Mouse (Mus musculus): ENCODE results near the gene Atg9a.

Atg9a gene

DNA sequence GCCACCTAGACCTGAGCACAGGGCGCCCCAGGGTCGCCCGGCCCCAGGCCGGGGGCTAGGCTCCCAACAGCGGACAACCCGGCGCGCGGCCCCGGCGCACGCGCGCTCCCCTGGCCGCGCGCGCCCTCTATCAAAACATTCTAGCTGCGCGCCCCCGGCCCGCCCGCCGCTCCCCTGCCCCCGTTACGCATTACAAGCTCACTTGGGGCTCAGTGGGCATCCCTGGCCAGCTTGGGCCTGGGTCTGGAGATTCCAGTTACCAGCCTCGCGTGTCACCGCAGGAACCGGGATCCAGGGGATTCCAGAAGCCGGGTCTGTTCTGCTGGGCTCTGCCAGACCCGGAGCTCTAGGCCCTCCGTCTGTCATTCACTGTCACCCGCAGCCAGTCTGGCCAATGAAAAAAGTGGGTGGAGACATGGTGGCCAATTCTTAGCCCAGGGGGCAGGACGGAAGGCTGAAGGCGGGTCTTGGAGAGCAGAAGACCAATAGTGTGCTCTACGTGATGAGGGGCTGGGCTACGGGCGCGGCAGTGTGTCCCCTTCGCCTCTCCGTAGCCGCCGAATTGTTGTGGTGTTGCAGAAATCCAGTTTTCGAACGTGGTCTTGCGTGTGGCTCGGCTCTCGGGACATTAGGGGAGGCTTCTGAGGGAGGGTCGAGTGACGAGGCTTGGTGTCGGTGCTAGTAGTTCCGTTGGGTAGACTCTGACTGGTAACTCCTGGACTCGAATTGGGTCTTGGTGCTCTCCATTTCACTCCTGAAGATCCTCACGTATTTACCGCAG is at the start of gene Atg9a, which contains the start of gene Ankzf1:
TSS of gene Atg9a (minus strand) at position 575 of the 781 bp plus-strand sequence.
TSS of gene Ankzf1 (plus strand) at position 530 of the 781 bp plus-strand sequence.
- DNase-seq = peak; percentile 97

DNA sequence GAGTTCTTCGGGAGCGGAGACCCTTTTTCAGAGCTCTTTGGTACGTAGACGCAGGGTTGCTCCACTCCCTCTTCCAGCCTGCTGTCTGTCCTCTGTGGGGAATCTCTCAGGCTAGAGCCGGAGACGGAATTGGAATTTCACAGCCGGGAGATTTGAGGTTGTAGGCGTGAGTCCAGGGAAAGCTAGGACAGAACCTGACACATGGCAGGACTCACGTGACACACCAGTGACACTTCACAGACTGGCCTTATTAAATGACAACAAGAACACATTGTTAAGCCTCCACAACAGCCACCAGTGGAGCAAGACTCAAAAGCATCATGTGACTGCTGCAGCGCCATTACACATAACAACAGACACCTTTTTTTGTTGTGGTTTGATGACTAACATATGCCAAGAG is 47.6 kb upstream of the Atg9a start:
- no peak for DNase-seq

DNA sequence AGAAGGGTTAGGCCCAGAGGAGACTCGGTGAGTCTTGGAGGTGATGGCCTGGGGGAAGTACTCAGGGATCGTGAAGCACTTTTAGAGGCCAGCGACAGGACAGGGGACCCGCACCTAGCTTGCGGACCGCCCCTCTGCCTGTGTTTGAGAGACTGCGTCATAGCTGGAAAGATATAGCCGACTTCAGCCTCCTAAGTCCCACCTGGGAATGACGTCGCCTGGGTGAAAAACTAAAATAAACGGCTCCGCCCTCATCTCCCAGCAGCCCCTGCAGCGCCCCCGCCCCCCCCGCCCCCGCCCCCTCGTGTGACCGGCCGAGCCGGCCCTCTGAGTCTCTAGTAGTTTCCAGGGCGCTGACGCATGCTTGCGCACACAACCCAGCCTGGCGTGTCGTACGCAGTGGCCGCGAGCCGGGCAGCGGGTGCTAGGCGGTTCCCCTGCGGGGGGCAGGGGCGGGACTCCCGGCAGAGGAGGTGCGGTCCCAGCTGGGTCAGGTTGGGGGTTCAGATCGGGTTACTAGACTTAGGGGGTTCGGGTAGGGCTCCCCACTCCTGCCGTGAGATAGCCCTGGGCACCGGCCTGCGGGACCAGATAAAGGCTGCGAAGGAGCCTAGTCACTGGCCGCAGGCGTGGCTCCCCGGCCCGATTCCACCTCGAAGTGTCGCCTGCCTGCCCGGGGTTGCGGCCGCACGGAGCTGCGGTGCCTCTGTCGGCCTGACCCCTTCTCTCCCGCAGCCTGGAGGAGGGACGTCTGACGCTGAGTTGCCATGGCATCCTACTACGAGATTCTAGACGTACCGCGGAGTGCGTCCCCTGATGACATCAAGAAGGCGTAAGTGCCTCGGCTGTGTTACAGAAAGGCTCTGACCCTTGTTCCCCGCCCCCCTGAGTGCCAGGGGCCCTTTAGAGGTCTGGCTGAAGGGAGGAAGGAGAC is 44.4 kb upstream of the Atg9a start, which contains the start of gene Dnajb2:
TSS of gene Dnajb2 (plus strand) at position 290 of the 934 bp plus-strand sequence.
- peak; percentile 94 for DNase-seq

DNA sequence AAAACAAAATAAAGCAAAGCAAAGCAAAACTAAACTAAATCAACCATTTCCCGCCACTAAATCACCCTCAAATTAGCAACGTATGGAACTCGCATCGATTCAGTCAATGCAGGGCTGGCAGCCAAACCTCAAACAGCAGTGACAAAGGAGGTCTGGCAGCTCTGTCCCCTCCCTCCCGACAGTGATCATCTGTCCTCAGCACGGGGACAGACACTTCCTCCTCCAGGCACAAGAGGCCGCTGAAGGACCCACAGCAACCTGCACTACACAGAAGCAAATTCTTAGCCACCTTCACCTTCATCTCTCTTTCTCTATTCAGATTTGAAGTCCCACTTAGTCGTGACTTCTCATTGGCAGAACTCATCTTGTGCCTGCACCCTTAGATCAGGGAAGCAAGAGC is 42.6 kb upstream of the Atg9a start:
- peak; percentile 83 for DNase-seq

DNA sequence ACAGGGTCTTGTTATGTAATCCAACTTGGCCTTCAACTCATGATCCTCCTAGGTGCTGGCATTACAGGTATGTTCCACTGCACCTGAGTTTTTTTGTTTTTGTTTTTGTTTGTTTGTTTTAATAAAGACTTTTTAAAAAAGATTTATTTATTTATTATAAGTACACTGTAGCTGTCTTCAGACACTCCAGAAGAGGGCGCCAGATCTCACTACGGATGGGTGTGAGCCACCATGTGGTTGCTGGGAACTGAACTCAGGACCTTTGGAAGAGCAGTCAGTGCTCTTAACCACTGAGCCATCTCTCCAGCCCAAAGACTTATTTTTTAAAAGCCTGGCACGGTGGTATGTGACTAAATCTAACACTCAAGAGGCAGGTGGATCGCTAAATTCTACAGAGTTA is 40.5 kb upstream of the Atg9a start:
- peak; percentile 42 for DNase-seq

DNA sequence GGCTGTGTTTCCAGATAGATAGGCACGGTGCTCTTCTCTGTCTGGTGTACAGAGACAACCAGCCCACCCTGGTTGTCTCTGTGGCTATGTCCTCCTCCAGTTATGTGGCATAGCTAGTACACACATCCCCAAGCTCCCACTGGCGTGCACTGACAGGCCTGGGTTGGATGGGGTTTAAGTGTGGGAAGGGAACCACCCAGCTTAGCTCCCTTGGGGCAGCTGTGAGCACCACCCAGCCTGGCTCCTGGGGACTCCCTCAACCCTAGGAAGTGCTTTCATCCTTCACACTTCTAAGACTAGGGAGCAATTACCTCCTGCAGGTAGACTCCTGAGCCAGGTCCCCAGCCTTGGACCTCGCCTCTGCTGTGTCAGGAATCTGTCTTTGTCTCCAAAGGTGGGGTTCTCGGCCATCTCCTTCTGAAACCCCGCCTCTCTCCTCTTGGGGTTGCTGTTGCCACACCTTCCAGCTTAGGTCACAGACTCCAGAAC is 39.7 kb upstream of the Atg9a start, which contains the start of gene A630095N17Rik:
TSS of gene A630095N17Rik (minus strand) at position 439 of the 489 bp plus-strand sequence.
- DNase-seq = no peak

DNA sequence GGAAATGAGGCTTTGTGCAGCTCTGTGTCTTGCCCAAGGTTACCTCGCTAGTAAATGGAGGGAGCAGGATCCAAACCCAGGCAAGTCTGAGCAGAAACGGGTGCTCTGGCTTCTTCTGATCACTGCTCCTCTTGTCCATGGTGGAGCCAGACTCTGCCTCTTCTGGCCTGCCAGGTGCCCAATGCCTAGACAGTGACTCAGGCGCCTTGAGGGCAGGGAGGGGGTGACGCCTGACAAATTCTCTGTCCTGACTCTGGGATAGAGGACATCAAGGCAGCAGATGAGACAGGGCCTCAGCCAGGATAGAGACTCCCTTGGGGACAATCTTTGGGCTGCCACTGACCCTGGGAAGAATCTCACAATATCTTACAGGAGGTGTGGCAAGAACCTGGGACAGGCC is 39.2 kb upstream of the Atg9a start:
- DNase-seq = peak; percentile 35

DNA sequence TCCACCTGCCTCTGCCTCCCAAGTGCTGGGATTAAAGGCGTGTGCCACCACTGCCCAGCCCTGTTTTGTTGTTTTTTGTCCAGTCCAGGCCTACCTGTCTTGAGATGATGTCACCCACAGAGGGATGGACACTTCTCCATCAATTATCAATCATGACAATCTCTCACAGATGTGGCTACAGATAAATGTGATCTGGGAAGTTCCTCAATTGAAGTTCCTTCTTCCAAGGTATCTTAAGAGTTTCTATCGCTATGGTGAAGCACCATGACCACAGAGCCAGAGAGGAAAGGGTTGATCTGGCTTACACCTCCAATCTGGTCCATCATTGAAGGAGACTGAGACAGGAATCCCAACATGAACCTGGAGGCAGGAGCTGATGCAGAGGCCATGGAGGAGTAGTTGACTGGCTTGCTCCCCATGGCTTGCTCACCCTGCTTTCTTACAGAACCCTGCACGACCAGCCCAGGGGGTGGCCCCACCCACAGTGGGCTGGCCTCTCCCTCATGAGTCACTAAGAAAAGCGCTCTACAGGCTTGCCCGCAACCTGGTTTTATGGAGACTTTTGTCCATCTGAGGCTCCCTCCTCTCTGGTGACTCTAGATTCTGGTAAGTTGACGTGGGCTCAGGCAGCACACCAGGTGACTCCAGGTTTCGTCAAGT is 38.5 kb upstream of the Atg9a start:
- peak; percentile 70 for DNase-seq

DNA sequence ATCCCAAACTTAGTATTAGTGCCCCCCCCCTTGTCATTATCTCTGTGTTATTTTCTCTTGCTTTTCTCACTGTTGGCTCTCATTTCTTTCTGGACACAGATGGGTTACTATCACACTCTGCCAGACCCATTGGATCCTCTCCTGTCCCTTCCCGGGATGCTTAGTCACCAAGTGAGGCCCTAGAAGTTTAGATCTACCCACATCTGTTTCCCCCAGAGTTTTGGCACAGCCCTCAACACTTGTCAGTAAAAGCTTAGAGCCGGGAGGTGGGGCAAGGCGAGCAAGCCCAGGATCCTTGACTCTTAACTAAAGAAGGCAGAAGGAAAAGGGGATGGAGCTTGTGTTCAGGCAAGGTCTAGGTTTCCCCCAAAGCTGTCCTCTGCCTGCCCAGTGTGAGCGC is 37.2 kb upstream of the Atg9a start:
- peak; percentile 71 for DNase-seq

DNA sequence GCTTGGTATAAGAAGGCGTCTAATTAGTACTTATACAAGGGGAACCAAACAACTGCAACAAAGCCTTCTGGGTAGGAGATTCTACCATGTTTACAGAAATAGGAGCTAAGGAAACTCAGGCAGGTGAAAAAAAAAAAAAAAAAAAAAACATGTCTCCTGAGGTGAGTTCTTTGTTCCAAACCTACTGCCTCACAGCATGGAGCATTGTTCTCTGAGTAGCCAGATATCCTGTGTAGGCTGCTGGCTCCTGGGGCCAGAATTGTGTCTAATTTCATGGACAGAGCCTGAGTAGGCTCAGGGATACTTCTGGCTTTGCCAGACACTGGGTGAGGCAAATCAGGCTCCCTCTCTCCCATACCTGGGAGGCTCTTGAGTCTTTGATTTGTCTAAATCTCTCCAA is 35.7 kb upstream of the Atg9a start:
- DNase-seq = no peak

DNA sequence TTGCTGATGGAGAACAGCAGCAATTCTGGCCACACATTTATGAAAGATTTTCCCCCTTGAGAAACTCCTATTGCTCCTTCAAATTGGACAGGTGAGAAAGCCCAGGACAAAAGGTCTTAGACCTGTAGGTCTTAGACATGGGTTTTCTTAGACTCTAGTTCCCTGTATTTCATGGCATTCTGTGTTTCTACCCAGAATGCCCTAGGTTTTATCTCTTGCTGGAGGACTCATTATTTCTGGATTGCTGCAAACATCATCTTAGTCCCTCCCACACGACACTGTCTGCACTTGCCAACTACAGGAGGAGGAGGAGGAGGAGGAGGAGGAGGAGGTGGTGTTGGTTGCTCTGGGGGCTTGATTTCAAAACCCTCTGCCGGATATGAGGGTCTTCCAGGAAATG is 34.1 kb upstream of the Atg9a start:
- DNase-seq = no peak

DNA sequence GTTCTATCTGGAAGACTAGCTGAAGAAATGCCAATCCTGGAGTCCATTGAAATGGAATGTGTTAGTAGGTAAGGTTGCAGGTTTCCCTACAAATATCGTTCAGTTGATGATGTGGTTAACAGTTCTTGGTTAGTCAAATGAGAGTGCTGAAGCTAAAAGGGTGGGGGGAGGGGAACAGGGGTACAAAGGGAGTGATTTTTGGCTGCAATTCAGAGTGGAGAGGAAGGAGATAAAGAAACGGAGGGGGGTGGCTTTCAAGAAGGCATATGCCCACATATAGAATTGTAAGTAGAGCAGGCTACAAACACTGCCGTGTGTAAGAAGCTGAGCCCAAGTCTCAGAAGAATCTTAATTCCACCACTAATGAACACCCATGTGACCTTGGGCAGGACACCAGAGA is 33.5 kb upstream of the Atg9a start:
- DNase-seq = no peak

DNA sequence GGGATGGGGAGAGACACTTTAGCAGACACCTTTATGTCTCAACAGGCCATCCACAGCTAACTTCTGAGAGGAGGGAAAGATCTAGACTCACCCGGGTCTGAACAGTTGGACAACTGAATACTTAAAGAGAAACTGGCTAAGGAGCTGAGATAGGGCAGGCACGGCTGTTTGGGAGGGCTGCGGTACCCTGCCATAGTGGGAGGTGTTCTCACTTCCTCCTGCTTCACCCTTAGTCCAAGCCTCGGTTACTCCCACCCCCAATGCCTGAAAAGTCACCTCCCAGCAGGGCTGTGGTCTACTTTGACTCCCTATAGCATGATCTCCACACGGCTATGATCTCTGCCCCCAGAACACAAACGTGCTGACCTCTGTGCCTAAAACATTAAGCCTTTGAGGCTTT is 31.5 kb upstream of the Atg9a start:
- no peak for DNase-seq

DNA sequence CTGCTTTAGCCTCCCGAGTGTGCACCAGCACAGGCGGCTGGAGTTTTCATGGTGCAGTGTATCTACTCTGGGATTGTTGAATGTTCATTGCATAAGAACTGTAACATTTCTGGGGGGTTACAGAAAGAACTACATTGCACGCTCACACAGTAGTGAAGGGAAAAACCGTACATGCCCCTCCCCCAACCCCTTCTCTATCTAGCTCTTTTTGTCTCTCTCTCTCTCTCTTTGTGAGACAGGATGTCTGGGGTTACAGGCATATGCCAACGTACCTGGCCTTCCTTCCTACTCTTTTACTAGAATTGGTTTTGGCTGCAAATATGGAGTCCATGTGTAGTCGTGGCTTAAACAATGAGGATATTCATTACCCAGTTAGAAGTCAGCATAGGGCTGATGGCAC is 30.9 kb upstream of the Atg9a start:
- no peak for DNase-seq

DNA sequence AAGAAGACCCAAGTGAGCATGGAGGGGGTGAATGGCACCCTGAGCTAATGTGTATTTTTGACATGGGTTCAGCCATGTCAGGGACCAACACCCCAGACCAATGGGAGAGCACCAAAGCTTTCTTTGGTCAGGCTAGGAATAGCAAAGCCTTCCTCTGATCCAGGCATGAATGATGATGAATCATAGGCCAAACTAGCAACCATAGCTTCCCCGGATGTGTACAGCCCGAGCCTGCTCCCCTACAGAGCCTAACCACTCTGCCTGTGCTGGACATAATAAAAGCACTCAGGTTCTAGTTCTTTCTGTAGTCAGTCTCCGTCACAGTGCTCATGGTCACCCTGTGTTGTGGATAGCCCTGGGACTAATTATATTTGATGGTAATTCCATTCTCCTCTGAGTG is 29.5 kb upstream of the Atg9a start:
- no peak for DNase-seq

DNA sequence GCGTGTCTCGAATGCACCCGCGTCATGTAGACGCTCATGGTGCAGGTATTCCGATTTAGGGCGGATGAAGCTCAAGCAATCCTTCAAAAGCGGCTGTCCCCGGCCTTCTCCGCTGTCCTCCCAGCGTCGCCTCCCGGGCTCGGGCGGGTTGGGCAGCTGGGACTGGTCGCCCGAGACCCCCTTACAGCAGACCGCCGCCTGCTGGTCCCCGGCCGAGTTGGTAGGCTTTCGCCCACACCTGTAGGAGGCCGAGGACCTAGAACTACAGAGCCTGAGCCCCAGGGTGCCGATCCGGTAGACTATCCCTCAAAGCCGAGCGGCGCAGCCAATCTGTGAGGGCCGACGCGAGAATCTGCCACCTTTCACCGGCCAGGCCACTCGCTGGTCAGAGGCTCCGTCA is 27.5 kb upstream of the Atg9a start, which contains the start of gene Tuba4a:
TSS of gene Tuba4a (minus strand) at position 335 of the 400 bp plus-strand sequence.
- peak; percentile 51 for DNase-seq

DNA sequence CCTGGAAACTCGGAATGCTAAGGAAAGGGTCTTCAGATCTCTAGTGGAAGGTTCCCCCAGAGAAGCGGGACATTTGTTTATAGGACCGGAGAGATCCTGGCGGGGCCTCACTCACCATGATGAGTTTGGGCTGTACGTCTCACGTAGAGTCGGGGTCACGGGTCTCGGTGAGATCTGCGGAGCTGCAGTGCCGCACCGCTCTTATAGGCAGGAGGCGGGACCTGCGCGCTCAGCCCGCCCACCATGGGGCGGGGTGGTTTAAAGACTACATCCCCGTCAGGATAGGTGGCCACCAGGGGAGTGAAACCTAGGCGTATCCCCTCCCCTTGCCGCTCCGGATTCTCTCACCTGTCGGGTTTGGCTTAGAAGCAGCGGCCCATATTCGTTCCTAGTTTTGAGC is 27.1 kb upstream of the Atg9a start:
- DNase-seq = peak; percentile 97

DNA sequence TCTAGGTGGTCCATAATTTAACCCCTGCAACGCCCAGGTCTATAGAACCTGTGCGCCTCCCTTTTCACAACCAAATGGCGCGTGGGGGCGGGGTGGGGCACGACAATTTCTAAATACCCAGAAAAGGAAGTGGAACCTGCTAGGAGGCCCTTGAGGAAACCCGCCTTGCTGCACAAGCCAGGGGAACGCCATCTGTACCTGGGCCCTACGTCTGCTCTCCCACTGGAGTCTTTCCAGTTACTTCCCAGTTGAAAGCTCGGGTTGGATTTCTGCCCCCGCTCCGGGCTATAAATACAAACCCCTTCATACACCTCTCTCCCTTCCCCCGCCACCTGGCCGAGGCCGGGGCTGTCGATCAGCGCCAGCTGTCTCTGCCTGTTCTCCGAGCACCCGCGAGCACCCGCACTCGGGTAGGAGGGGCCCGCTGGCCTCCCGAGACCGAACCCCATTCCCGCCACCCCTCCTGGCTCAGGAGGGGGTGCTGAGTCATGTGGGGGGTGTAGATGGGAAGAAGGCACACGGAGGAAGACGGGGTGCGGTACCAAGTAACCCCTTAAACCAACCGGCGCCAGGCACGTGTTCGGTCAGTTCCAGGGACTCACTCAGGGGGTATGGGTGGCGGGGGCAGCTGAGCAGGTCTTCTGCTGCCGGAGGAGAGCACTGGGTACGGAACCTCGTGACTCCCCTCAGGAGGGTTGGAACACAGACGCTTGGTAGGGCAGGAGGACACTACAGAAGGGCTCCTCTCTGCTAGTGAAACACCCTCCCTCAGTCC is 26.4 kb upstream of the Atg9a start:
- peak; percentile 87 for DNase-seq

DNA sequence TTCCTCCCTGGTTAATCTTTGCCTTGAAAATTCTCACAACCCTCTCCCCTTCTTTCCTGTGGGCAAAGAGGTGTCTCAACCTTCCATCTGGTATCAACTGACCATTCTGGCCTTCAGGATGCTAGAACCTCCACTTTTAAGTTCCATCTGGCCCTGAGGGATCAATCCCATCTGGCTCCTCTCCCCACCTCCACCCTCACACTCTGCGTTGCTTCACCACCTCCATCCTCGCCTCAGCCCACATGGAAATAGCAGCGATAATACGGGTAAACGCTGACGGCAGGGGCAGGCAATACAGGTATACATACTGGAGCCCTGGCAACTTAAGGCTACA is 25.9 kb upstream of the Atg9a start:
- no peak for DNase-seq

DNA sequence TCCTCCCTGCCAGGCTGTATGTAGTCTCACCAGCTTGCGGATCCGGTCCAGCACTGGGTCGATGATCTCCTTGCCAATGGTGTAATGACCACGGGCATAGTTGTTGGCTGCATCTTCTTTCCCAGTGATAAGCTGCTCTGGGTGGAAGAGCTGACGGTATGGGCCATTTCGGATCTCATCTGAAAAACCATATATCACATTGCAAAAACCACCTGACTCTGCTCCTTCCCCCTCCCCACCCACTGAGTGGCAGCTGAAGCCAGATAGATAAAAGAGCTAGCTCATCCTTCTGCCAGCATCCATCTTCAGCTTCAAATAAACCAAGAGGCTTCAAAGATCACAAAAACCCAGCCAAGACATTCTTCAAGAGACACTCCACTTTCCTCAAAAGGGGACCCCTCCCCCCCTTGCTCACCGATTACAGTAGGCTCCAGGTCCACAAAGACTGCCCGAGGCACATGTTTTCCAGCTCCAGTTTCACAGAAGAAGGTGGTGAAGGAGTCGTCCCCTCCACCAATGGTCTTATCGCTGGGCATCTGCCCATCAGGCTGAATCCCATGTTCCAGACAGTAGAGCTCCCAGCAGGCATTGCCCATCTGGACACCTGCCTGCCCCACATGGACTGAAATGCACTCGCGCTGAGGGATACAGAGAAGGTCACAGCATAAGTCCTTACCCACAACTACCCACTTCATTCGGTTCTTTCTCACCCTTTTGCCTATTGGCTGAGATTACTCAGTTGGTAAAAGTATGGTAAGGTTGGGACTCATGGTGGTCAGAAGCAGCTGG is 25.0 kb upstream of the Atg9a start:
- peak; percentile 80 for DNase-seq

DNA sequence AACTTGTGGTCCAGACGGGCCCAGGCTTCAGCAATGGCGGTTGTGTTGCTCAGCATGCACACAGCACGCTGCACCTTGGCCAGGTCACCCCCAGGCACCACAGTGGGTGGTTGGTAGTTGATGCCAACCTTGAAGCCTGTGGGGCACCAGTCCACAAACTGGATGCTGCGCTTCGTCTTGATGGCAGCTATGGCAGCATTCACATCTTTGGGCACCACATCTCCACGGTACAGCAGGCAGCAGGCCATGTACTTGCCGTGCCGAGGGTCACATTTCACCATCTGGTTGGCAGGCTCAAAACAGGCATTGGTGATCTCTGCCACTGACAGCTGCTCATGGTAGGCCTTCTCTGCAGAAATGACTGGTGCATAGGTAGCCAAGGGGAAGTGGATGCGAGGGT is 23.8 kb upstream of the Atg9a start:
- no peak for DNase-seq

All from liver (tissue).